Mouse (Mus musculus) kidney, adult 2 months (tissue): ENCODE measurements around the gene Pawr.

Experiments used
- CTCF ChIP-seq: fragments of 200-500 bp; conservative IDR thresholded peaks from 2 replicates; pipeline ENCODE4 v1.5.1; 2011; ENCODE audit warnings: low read depth, mild to moderate bottlenecking, control low read depth, low read length, moderate library complexity, mixed read lengths; ENCODE audit not compliant: insufficient read depth, insufficient read length
- POLR2A ChIP-seq: fragments of 200-500 bp; IDR thresholded peaks from one replicate; pipeline ENCODE4 v1.6.1; 2011; ENCODE audit warnings: low read depth, low read length, control low read depth

- TF ChIP-seq CTCF (no peak), POLR2A (no peak)
These were observed 45.4 kb downstream of the Pawr start for GRCm38 (mm10) chr10:108377369-108377768.
